Mouse (Mus musculus) cerebellum, postnatal 10 days (tissue): ENCODE measurements at regions not wholly inside any gene's neighbourhood (a gene's known extent, or its start where the extent isn't known, plus 50 kb on each side); places are given as distances from the start of the nearest gene placed in this dataset.

Experiments used
- DNase-seq, 2 experiments: peaks; one replicate each; pipeline ENCODE4 v3.0.0; 2021; ENCODE audit warnings: mixed read lengths in 2 of 2

DNA sequence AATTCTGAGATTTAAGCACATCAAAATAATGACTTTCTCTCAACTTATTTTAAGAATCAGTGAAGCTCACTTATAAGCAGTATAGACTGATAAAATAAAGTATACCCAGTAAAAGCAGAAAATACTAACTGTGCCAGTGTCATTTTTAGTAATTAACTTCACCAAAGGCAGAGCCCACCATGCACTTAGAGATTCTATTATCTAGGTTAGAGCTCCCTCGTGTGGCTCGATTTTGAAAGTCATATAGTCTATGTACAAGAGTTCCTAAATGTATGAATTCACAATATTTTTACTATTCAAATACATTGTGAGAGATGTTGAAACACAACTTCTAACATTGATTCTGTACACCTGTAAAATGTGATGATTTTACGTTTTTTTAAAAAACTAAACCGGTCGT lies 589.3 kb downstream of the Kcnj3 start:
- peak; percentile 69 to 77 for DNase-seq

DNA sequence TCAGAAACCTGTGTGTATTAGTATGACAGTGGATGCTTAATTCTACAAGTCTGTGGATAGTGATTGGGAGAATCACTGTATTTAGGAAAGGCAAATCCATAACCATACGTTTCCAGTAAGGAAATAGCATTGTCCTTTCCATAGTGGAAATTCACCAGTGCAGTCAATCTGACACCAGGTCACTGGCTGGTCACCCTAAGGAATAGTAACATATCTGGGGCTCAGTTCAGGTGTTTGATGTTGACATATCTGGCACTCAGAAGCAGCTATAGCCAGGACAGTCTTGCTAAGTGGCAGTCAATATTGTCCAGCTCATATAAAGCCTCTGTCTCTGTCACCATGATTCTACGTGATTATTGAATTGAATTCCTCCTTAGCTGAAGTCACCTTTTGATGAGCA lies 593.2 kb downstream of the Kcnj3 start:
- no peak for DNase-seq
